Mouse (Mus musculus) effector memory CD4-positive, alpha-beta T cell, adult 5 months (primary cell): ENCODE measurements around the gene Gm4869. TPM values are rescaled to one million over a fixed set of nuclear protein-coding genes. Genes with fewer than 3 reads are reported as not detected.

Experiments
- polyA plus RNA-seq: library from polyadenylated mRNA; unstranded; fragments of 100-300 nt; shearing (Covaris generic); gene quantifications from one replicate; pipeline ENCODE4 v1.2.1, GENCODE M21; 2017

Gm4869 gene
- polyA plus RNA-seq, result not detected

DNA sequence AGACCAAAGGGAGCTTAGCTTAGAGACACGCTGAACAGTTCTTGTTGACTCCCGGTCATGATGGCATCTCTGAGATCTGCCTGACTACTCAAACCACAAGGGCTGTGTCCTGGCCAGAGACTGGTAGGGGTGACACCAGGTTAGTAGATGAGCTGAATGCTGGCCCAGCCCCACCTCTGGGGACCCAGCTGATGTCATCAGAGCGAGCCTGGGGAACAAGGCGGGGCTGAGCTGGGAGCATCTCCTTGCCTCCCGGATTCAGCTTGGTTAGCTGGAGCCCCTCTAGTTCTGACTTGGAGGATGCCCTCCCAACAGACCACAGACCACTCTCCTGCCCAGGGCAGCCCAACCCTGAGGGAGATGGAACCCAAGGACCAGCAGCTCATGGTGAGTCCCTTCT lies at the start of gene Gm4869:
Gene Gm4869 (plus strand): TSS at position 301 of the 400 bp plus-strand sequence.

DNA sequence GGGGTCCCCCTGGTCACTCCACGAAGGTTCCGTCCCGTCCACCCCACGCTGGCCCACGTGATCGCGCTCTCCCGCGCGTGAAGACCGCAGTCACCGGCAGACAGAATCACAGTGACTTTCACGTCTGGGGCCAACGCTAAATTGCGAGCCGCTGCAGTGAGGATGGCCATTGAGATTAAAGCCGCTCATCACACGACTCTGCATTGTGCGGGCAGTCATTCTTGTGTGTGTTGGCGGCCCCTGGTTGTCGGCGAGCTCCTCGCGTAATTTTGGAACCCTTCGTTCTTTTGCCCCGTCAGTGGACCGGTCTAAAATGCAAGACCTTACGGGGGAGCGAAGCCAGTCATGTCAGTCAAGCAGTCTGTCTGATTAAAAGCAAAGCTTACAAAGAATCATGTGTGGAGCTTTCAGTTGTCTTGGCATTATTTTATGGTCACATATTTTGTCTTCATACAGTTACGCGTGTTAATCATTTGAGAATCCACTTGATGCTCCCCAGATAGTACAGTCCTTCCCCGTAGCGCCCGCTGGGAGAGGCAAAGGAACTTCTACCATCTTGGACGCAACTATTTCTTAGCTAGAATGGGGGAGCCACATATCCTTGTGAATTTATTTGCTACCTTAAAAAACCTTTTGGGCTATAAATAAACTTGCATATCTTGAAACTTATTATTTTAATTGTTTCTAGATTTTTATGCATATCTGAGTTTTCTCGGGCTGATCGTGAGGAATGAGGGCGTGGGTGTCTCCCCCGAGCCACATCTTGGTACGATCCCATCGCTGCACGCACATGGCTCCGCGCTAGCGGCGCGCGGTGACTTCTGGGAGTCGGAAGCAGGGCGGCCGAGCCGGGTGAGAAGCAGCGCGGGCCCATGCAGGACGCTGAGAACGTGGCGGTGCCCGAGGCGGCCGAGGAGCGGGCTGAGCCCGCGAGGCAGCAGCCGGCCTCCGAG lies 26.7 kb upstream of the Gm4869 start, which contains the start of gene Eif3b:
Gene Eif3b (plus strand): TSS at position 840 of the 953 bp plus-strand sequence.

DNA sequence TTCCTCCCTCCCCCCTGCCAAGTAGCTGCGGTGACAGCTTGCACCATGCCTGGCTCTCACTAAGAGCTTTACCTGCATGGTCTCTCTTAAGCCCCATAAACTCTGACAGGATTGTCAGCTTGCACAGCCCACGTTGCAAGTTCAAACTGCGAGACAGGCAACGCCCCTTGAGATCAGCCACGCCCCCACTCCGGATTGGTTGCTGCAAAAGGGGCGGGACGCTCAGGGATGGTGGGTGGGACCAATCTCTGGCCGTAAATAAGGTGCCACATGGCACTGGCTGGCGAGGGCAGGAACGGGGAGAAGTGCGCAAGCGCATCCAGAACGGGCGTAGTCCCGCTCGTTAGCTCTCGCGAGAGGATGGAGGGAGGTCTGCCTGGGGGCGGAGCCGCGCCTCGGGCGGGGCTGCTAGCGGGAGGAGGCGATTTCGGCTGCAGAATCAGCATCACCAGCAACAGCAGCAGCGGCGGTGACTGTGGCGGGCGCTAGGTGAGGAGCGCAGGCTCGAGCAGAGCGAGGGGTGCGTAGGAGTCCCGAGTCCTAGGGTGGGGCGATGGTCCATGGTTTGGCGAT lies 59.8 kb downstream of the Gm4869 start, which contains the start of gene Chst12:
Gene Chst12 (plus strand): TSS at position 343 of the 573 bp plus-strand sequence.

Other genes with a start within 250 kb of the Gm4869 start
- 20.3 TPM for gene Mad1l1, start 124.1 kb upstream of the Gm4869 start, polyA plus RNA-seq
- 9.9 TPM for gene Nudt1, start 124.0 kb upstream of the Gm4869 start, polyA plus RNA-seq
- gene Mrm2, start 113.7 kb upstream of the Gm4869 start, polyA plus RNA-seq, result 1.0 TPM
- gene Snx8, start 56.4 kb upstream of the Gm4869 start, polyA plus RNA-seq, result 2.6 TPM
- gene Eif3b, start 26.3 kb upstream of the Gm4869 start, polyA plus RNA-seq, result 152 TPM
- 9.3 TPM for gene Chst12, start 59.9 kb downstream of the Gm4869 start, polyA plus RNA-seq
- 1.1 TPM for gene Grifin, start 119.4 kb downstream of the Gm4869 start, polyA plus RNA-seq
- gene Lfng, start 161.7 kb downstream of the Gm4869 start, polyA plus RNA-seq, result 91.2 TPM
- gene Ttyh3, start 203.4 kb downstream of the Gm4869 start, polyA plus RNA-seq, result 14.0 TPM